Mouse (Mus musculus): ENCODE data around the gene Cdh4. TPM values are rescaled to one million over a fixed set of nuclear protein-coding genes. Genes with fewer than 3 reads are reported as not detected.

The Cdh4 gene
- polyA plus RNA-seq, 2 experiments: 0.07 to 0.09 TPM

- TF ChIP-seq EP300 (IDR thresholded peaks at IDR 0.05; ENCODE audit: low read depth) (no peak), CTCF (IDR thresholded peaks at IDR 0.05; ENCODE audit: low read depth) (no peak)
- DNase-seq (ENCODE audit: low read depth in 3 of 3, low spot score in 3 of 3) (no peak), ATAC-seq (ENCODE audit: insufficient read depth) (no peak)
- 69% methylated on average over 9 of the region's 9 CpGs for WGBS (ENCODE audit: insufficient replicate concordance)
- Histone ChIP-seq H3K4me3 (ENCODE audit: insufficient read depth in 1 of 2, low read depth in 2 of 2, low read length in 2 of 2) (no peak overlapping the region), H3K4me1 (replicated peaks; ENCODE audit: control insufficient read depth in 2 of 2, insufficient read depth in 2 of 2, low read length in 1 of 2) (no peaks in the 10 kb centered on the region), H3K36me3 (replicated peaks; ENCODE audit: control insufficient read depth, insufficient read depth, low read depth) (no peaks in the 10 kb centered on the region), H3K4me2 (ENCODE audit: low read depth) (no peak overlapping the region), H3K27me3 (ENCODE audit: control insufficient read depth, insufficient read depth, low read length) (no peaks in the 10 kb centered on the region), H3K9me3 (ENCODE audit: control insufficient read depth, low read length) (no peaks in the 10 kb centered on the region), H3K9ac (replicated peaks) (no peak overlapping the region), H3K27ac (no peak overlapping the region)
Measured at GRCm38 (mm10) chr2:179516559-179516958, 74.3 kb downstream of the Cdh4 start.

DNA sequence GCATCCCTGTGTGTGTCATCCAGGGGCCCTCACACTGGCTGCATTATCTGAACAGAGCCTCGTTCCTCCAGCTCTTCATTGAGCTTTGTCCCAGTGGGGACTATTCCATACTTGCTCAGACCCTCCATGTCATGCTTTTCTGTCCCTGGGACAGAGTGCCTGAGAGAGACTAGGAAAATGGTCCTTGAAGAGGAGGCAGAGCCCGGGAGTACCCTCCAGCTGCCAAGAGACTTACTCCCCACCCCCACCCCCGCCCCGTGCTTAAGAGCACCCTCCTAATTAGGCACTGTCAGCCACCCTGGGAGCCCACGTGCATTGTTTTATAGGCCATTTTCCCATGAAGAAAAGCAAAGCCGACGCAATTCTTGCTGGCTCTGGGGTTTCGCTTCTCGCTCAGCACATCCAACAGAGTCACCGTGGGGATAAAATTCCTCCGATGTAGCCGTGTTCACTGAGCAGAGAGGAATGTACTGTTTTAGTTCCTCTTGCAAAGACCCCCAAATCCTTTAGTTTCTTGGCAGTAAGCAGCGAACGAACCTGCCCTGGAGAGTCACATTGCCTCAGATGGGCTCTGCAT, 76.3 kb downstream of the Cdh4 start:
- Histone ChIP-seq H3K4me3 (ENCODE audit: insufficient read depth in 1 of 2, low read depth in 2 of 2, low read length in 2 of 2) (no peak overlapping the region), H3K9ac (replicated peaks) (no peak overlapping the region), H3K4me2 (ENCODE audit: low read depth) (no peak overlapping the region), H3K27me3 (ENCODE audit: control insufficient read depth, insufficient read depth, low read length) (no peaks in the 10 kb centered on the region), H3K36me3 (replicated peaks; ENCODE audit: control insufficient read depth, insufficient read depth, low read depth) (no peaks in the 10 kb centered on the region), H3K27ac (no peak overlapping the region), H3K4me1 (replicated peaks; ENCODE audit: control insufficient read depth in 2 of 2, insufficient read depth in 2 of 2, low read length in 1 of 2) (no peaks in the 10 kb centered on the region), H3K9me3 (ENCODE audit: control insufficient read depth, low read length) (no peaks in the 10 kb centered on the region)
- DNase-seq (ENCODE audit: low read depth in 3 of 3, low spot score in 3 of 3): no peak
- WGBS (ENCODE audit: insufficient replicate concordance): 58% methylated on average over 14 of the region's 14 CpGs
- no peak for ATAC-seq (ENCODE audit: insufficient read depth)
- no peak for TF ChIP-seq CTCF (IDR thresholded peaks at IDR 0.05; ENCODE audit: low read depth)
- TF ChIP-seq EP300 (IDR thresholded peaks at IDR 0.05; ENCODE audit: low read depth): no peak

- no peaks in the 10 kb centered on the region for H3K4me1 ChIP-seq (replicated peaks; ENCODE audit: control insufficient read depth in 2 of 2, insufficient read depth in 2 of 2, low read length in 1 of 2)
- H3K36me3 ChIP-seq (replicated peaks; ENCODE audit: control insufficient read depth, insufficient read depth, low read depth): no peaks in the 10 kb centered on the region
- H3K4me2 ChIP-seq (ENCODE audit: low read depth): no peak overlapping the region
- no peaks in the 10 kb centered on the region for H3K27me3 ChIP-seq (ENCODE audit: control insufficient read depth, insufficient read depth, low read length)
- DNase-seq (ENCODE audit: low read depth in 3 of 3, low spot score in 3 of 3) (no peak), ATAC-seq (ENCODE audit: insufficient read depth) (no peak)
- no peak overlapping the region for H3K27ac ChIP-seq
- no peak overlapping the region for H3K9ac ChIP-seq (replicated peaks)
- no peaks in the 10 kb centered on the region for H3K9me3 ChIP-seq (ENCODE audit: control insufficient read depth, low read length)
- 72% methylated on average over 7 of the region's 7 CpGs for WGBS (ENCODE audit: insufficient replicate concordance)
- H3K4me3 ChIP-seq (ENCODE audit: insufficient read depth in 1 of 2, low read depth in 2 of 2, low read length in 2 of 2): no peak overlapping the region
- TF ChIP-seq CTCF (IDR thresholded peaks at IDR 0.05; ENCODE audit: low read depth) (no peak), EP300 (IDR thresholded peaks at IDR 0.05; ENCODE audit: low read depth) (no peak)
Measured at GRCm38 (mm10) chr2:179519161-179519560, 76.9 kb downstream of the Cdh4 start.

DNA sequence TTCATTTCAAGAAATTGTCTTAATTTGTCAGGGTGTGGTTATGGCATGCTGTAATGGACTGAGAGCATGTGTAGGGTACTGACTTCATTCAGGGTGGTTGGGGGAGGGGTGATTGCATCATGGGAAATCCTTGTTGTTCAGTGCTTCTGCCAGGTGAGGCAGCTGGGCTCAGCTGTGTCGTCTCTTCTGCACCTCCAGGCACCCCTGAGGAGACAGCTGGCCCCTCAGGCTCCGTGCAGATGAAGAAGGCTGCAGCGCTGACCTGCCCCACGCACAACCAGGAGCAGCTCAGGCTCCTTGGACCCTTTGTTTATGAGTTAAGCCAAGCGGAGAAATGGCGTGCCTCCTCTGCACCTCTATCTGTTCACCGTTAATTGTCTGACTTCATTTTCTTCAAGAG, 77.7 kb downstream of the Cdh4 start:
- no peak overlapping the region for H3K4me3 ChIP-seq (ENCODE audit: insufficient read depth in 1 of 2, low read depth in 2 of 2, low read length in 2 of 2)
- no peak for DNase-seq (ENCODE audit: low read depth in 3 of 3, low spot score in 3 of 3)
- no peaks in the 10 kb centered on the region for H3K9me3 ChIP-seq (ENCODE audit: control insufficient read depth, low read length)
- H3K9ac ChIP-seq (replicated peaks): no peak overlapping the region
- no peaks in the 10 kb centered on the region for H3K36me3 ChIP-seq (replicated peaks; ENCODE audit: control insufficient read depth, insufficient read depth, low read depth)
- no peak overlapping the region for H3K4me2 ChIP-seq (ENCODE audit: low read depth)
- TF ChIP-seq CTCF (IDR thresholded peaks at IDR 0.05; ENCODE audit: low read depth) (no peak), EP300 (IDR thresholded peaks at IDR 0.05; ENCODE audit: low read depth) (no peak)
- ATAC-seq (ENCODE audit: insufficient read depth): no peak
- no peaks in the 10 kb centered on the region for H3K27me3 ChIP-seq (ENCODE audit: control insufficient read depth, insufficient read depth, low read length)
- 50% methylated on average over 7 of the region's 7 CpGs for WGBS (ENCODE audit: insufficient replicate concordance)
- no peak overlapping the region for H3K27ac ChIP-seq
- no peaks in the 10 kb centered on the region for H3K4me1 ChIP-seq (replicated peaks; ENCODE audit: control insufficient read depth in 2 of 2, insufficient read depth in 2 of 2, low read length in 1 of 2)

GRCm38 (mm10) chr2:179520941-179521340, 78.7 kb downstream of the Cdh4 start:
- Histone ChIP-seq H3K4me3 (ENCODE audit: insufficient read depth in 1 of 2, low read depth in 2 of 2, low read length in 2 of 2) (no peak overlapping the region), H3K4me2 (ENCODE audit: low read depth) (no peak overlapping the region), H3K27ac (no peak overlapping the region), H3K4me1 (replicated peaks; ENCODE audit: control insufficient read depth in 2 of 2, insufficient read depth in 2 of 2, low read length in 1 of 2) (no peaks in the 10 kb centered on the region), H3K27me3 (ENCODE audit: control insufficient read depth, insufficient read depth, low read length) (no peaks in the 10 kb centered on the region), H3K36me3 (replicated peaks; ENCODE audit: control insufficient read depth, insufficient read depth, low read depth) (no peaks in the 10 kb centered on the region), H3K9ac (replicated peaks) (no peak overlapping the region), H3K9me3 (ENCODE audit: control insufficient read depth, low read length) (no peaks in the 10 kb centered on the region)
- DNase-seq (ENCODE audit: low read depth in 3 of 3, low spot score in 3 of 3) (no peak), ATAC-seq (ENCODE audit: insufficient read depth) (no peak)
- WGBS (ENCODE audit: insufficient replicate concordance): 60% methylated on average over 6 of the region's 6 CpGs
- TF ChIP-seq EP300 (IDR thresholded peaks at IDR 0.05; ENCODE audit: low read depth): no peak
- TF ChIP-seq CTCF (IDR thresholded peaks at IDR 0.05; ENCODE audit: low read depth): no peak
